Mouse (Mus musculus): Measurements from ENCODE around the gene Nrip3.

- no peak for TF ChIP-seq CTCF (IDR thresholded peaks at IDR 0.05; ENCODE audit: low read depth, low read length)
- TF ChIP-seq POLR2A (IDR thresholded peaks at IDR 0.05; ENCODE audit: extremely low read depth, insufficient read depth, low read length) = no peak
Measured at GRCm38 (mm10) chr7:109787860-109788259, 6.0 kb upstream of the Nrip3 start.

Data from liver, adult 2 months (tissue).